Mouse (Mus musculus) adipocyte (in vitro differentiated cells): Measurements from ENCODE around the gene Afg3l1.
"Not testable (repeated sequence)": the region's sequence is repeated elsewhere in the genome, so short reads cannot be mapped to it uniquely, and the experiment has no call there.

ENCODE experiments used
- DNase-seq: peaks from one replicate; pipeline ENCODE4 v3.0.0-alpha.2; 2016; ENCODE audit warnings: low spot score

Afg3l1 gene

GRCm38 (mm10) chr8:123467476-123467875 is 10.2 kb upstream of the Afg3l1 start:
- no peak for DNase-seq

- DNase-seq: not testable (repeated sequence)
Measured at GRCm38 (mm10) chr8:123472991-123473390, 4.7 kb upstream of the Afg3l1 start.

GRCm38 (mm10) chr8:123474549-123474948 is 3.2 kb upstream of the Afg3l1 start:
- DNase-seq: not testable (repeated sequence)

GRCm38 (mm10) chr8:123476911-123477736 is 579 bp upstream of the Afg3l1 start:
- no peak for DNase-seq

GRCm38 (mm10) chr8:123478456-123479218 is 934 bp downstream of the Afg3l1 start:
- peak; percentile 34 for DNase-seq

- DNase-seq: no peak
Measured at GRCm38 (mm10) chr8:123482627-123483026, 4.9 kb downstream of the Afg3l1 start.

- DNase-seq: no peak
Measured at GRCm38 (mm10) chr8:123491280-123492075, 13.8 kb downstream of the Afg3l1 start.

- DNase-seq: no peak
Measured at GRCm38 (mm10) chr8:123492898-123493297, 15.2 kb downstream of the Afg3l1 start.

- DNase-seq: no peak
Measured at GRCm38 (mm10) chr8:123497699-123498098, 20.0 kb downstream of the Afg3l1 start.

GRCm38 (mm10) chr8:123498963-123499362 is 21.3 kb downstream of the Afg3l1 start:
- no peak for DNase-seq

GRCm38 (mm10) chr8:123499556-123499955 is 21.9 kb downstream of the Afg3l1 start:
- no peak for DNase-seq

- no peak for DNase-seq
Measured at GRCm38 (mm10) chr8:123502192-123502591, 24.5 kb downstream of the Afg3l1 start.

- DNase-seq: no peak
Measured at GRCm38 (mm10) chr8:123503801-123504467, 26.2 kb downstream of the Afg3l1 start.

GRCm38 (mm10) chr8:123504591-123505195 is 27.0 kb downstream of the Afg3l1 start:
- DNase-seq: no peak

GRCm38 (mm10) chr8:123505267-123505666 is 27.6 kb downstream of the Afg3l1 start:
- no peak for DNase-seq

GRCm38 (mm10) chr8:123505695-123506094 is 28.0 kb downstream of the Afg3l1 start:
- DNase-seq: no peak

- DNase-seq: no peak
Measured at GRCm38 (mm10) chr8:123507153-123507552, 29.4 kb downstream of the Afg3l1 start.

- DNase-seq: no peak
Measured at GRCm38 (mm10) chr8:123510819-123511218, 33.1 kb downstream of the Afg3l1 start.

GRCm38 (mm10) chr8:123514136-123514535 is 36.4 kb downstream of the Afg3l1 start:
- DNase-seq: no peak

GRCm38 (mm10) chr8:123514781-123515539 is 37.3 kb downstream of the Afg3l1 start, which contains the start of gene Dbndd1:
Dbndd1 (minus strand) TSS chr8:123515463.
- no peak for DNase-seq

- no peak for DNase-seq
Measured at GRCm38 (mm10) chr8:123515540-123515897, 37.8 kb downstream of the Afg3l1 start.
